Mouse (Mus musculus): ENCODE data around the gene Slc35f1.

Slc35f1 gene

DNA sequence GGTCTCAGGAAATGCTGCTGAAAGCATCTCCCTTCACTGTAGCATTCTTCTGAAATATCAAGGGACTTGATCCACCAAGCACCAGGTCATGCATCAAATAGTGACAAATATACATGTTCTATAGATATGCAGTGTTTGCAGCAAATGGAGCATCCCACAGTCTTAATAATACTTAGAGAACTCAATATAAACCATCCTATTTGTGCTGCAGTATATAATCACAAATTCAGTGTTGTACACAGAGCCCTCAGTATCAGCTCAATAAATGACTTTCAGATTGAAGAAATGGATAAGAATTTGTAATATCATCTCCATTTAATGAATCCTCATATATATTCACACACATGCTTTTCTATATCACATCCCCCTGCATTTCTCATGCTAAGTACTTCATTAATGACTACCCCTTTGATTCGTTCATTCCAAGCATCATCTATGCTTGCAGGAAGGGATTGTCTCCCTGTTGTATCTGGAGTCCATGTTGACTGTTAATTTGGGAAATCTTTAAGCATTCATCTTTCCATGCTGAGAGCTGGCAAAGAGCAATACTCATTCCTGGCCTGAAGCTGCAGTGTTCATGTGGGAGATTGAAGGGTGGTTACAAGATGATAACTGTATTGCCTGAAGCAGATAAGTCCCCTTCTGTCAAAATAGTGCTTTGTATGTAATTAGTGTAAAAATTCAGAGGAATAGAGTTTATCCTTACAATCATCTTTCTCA is 249.9 kb downstream of the Slc35f1 start:
- DNase-seq, result no peak

DNA sequence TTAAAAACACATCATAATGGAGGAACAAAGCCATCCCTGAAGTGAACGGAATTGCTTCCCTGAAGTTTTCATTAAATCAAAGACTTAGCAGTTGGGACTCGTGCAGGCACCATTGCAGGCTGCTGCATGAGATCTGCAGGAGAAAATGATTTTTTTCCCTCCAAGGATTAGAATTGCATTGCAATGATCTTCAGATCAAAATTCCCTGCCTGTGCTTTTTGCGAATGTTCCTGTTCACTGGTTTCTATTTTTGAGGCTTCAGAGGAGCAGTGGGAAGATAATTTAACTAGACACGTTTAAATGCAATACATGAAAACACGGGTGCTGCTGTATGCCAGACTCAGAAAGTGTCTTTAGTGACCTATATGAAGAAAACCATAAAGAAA is 250.5 kb downstream of the Slc35f1 start:
- DNase-seq, result no peak

DNA sequence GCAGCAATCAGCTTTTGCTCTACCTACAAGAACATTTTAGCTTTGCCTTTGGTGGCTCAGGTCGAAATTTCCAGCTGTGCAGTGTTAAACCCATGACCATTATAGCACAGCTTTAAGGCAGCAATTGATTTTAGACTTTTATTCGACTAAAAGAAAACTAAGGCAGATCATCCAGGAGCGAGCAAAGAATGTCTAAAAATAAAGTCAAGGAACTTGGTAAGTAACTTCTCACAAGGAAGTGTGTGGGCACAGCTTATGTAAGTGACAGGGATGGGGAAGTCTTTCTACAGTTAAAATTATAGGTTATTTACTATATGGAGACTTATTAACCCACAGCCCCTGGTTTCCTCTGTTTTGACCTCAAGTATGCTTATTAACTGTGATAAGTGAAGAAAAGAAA is 262.2 kb downstream of the Slc35f1 start:
- no peak for DNase-seq

DNA sequence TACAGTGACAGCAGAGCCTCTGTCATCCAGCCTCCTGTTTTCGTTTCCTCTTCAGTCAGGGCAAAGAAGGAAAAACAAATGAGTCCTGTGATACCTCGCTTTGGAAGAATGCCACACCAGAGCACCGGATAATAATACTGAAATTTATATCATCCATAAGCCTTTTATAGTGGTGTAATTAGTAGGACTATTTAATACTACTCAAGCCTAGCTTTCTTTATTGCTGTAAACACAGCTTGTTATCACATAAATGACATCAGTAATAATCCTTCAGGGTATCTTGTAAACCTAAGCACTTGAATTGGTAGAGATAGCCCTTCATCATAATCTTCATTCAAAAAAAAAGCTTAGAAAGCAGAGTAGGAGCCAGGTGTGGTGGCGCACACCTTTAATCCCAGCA is 266.4 kb downstream of the Slc35f1 start:
- no peak for DNase-seq

DNA sequence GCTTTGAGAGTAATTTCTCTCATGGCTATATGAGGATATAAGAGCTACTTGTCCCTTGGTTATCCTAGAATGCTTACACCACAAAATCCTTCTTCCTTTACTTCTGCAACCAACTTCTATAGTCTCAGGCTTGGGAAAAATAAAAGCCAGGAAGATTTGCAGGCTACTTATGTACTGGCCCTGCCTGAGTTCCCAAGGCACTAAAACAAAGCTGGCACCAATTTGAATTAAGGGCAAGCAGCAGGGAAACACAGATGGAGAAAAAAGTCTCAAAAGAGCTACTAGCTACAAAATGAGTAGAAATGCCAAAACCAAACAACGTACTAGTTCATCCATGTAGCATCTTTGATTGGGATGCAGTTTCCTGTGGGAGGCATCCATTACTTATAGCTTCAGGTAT is 288.9 kb downstream of the Slc35f1 start:
- no peak for DNase-seq

DNA sequence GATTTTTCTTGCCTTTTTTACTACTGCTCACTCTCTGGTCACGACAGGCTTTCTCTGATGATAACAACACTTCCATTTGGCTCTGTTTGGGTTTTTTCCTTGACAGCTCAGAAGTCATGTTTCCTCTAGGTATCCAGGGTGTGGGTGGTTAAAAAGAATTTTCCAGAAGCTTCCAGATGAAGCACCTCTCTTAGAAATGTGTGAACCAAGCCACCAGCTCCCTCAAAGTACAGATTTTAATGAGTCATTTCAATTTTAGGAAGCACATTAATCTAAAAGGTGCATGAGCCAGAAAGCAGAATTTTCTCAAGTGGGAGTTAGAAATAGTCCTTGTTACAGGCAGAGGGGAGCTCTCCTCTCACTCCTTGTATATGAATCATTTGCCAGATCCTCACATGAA is 292.5 kb downstream of the Slc35f1 start:
- DNase-seq, result no peak

DNA sequence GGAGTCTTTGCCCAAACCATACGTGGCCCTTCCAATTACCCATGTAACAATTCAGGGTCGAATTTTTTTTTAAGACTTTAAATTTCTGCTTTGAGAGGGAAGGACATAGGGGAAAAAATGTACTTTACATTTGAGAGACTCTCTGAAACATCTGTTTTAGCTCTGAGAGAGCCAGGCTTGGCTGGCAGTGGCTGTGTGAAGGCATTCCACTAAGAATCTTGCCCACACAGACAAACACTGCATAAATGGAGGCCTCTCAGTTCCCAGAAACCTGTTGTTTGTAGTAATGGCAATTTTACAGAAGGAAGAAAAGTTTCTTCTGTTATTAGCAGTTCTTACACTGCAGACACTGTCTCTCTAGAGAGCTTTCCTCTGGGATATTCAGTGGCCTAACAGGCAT is 301.9 kb downstream of the Slc35f1 start:
- DNase-seq, result no peak

DNA sequence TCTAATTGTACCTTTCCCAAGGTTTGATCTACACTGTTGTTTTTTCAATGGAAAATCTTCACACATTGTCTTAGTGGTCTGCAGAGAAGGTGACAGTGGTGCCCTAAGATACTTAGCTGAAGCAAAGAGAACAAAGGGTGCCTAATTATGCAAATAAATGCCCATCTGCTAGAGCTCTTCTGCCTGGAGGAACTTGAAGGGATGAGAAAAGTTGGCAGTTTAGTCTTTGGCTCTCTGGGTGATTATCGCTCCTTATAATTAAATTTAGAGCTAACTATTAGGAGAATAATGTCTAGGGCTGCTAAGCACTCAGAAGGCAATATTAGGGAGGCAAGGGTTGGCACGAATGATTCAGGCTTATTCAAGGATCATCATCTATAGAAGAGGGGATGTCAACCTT is 306.6 kb downstream of the Slc35f1 start:
- DNase-seq, result no peak

DNA sequence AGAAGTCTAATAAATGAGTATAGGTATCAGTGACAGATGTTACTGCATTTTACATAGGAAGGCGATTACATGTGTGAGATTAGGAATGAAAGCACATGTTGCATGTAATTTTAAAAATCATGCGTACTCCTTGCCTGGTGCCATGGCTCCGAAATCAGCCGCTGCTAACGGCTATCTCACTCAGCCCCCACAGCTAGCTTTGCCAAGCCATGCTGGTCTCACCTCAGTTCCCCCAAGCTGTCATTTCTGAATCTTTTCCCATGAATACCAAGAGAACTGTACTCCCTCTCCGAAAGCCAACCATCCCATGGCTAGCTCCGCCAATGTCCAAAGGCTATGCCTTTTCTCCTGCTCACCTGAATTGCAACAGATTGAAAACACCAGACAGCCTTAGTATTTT is 310.8 kb downstream of the Slc35f1 start:
- DNase-seq, result no peak

DNA sequence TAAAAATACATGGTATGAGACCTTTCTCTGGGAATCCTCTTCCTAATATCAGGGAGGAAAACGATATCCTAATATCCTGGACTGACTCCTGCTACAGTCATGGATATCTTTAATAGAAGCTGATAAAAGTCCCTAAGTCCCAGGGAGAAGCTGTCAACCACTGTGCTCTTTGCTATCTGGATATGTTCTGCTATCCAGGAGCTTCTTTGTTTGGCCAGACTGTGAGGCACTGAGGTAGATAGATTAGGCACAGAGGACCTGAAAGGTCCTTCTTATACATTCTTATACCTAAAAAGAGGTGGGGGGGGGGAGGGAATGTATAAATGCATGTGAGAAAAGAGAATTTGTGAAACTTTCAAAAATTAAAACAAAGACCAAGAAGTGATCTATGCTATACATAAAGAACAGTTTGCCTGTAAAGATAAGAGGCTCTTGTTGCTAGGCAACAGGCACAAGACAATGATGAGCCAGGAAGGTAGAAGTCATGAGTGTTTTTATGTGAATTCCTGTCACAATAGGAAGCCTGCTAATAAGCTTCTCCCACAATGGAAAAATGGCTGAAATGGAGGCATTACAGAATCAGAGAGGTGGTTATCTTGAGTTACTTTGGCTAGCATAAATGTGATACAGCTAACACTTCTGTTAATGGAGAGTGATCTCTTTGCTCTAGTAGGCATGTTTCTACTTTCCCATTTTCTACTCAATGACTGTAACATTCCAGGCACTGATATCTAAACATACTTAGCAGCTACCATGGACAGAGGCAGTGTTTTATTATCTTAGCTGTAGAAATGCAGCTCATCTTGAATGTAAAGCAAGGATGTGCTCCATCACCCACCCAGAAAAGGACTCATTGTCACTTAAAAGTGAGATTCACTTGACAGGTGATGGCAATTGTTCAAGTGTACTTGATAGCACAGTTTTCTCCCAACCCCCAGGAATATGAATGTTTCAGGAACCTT is 316.2 kb downstream of the Slc35f1 start:
- DNase-seq, result no peak

DNA sequence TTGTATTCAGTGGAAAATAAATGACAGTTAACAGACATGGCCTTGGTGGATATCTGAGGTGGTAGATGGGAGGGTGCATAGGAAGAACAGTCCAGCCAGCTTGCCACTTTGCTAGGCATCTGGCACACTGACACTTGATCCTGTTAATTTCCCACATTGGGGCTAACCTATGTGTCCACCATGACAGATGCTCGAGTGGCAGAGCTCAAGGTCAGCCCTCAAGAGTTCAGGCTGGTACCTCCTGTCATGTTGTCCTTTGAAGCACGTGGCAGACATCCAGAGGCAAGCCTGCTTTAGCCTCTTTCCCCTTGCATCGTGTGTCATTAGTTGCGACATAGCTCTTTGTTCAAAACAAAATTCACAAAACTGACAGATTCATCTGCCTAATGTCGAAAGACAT is 323.5 kb downstream of the Slc35f1 start:
- no peak for DNase-seq

DNA sequence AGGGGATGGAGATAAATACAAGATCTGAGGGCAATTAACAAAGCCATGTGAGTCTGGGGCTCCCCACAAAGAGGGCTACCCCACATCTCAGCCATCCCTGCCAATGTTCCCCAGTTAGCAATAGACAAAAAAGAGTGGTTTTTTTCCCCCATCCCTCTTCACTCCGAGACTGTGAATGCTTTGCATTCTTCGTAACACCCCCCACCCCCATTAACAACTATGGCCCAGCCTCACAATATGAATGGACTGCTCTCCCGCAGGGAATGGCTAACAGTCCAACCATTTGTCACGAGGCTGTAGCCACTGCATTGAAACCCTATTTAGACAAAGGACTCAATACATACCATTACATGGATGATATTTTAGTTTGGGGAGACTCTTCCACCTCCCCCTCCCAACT is 338.1 kb downstream of the Slc35f1 start:
- DNase-seq, result no peak

DNA sequence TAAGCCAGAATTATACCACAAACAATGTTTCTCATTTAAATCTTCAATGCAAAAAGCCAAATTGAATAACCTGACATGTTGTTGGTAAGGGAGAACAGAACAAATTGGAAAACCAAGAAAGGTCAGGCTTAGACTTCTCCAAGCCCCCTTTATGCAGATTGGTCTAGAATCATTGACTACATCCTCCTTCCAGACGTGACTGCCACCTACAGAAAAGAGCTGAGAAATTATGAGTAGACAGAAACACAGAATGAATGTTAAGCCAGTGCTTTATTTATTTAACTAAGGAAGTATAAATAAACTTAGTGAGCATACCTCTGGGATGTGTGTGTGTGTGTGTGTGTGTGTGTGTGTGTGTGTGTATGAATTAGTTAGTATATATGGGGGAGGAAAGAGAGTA is 344.9 kb downstream of the Slc35f1 start:
- DNase-seq, result no peak

DNA sequence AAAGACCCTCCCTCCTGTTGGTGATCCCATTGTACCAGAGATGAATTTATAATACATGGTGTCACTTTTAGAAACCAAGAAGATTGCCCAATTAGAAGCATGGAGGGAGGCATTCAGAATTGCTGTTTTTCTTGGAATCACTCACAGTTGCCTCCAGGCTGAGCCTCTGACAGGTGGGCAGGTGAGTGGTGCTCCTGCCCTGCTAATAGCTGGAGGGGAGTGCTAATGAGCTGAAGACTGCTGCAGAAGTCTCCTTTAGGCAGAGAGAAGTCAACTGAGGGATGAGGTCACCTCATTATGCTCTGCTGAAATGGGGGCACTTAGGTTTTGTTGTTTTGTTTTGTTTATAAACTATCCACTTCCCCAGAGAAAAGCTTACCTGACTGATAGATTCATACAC is 355.6 kb downstream of the Slc35f1 start:
- DNase-seq, result no peak

DNA sequence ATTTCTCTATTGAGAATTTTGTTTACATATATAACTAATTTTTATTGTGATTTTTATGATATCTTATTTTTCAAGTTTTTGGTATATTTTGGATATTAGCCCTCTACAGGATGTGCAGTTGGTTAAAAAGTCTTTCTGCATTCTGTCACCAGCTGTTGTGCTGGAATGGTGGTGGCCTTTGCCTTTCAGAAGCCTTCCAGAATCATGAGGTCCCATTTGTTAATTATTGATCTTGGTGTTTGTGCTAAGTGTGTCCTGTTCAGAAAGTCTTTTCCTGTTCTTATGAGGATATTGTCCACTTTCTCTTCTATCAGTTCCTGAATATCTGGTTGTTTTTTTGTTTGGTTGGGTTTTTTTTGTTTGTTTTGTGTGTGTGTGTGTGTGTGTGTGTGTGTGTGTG is 362.2 kb downstream of the Slc35f1 start:
- DNase-seq, result no peak

DNA sequence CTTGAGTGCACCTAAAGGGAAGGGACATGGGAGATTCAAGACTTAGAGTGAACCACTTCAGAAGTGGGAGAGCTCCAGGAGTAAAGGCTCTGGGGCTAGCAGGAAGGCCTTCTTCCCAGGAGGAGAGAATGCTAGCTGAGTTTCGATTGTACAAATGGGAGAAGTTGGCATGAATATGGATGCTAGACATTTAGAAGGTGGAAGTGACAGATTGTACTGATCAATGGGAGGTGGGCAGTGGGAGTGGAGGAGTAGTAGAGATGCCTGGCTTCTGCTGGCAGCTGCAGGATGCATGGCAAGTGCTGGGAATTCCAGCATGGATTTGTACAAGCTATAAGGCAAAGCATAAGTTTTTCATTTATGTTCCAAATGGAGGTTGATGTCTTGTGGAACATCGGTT is 370.4 kb downstream of the Slc35f1 start:
- no peak for DNase-seq

DNA sequence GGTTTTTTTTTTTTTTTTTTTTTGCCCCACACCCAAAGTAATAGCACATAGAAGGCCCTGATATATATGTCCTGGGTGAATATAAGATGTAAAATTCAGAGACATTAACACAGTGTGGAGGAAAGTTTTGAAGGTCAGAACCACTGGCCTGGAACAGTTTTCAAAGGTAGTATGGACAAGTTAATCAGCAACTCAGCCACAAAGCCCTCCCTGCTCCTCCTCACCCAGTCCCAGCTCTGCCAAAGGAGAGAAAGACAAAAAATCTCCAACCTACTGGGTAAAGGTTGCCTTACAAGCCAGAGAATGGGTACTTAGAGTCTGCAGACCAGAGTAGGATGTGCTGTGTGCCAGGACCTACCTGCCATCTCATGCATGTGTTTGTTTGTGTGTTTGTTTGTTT is 372.4 kb downstream of the Slc35f1 start:
- DNase-seq, result no peak

DNA sequence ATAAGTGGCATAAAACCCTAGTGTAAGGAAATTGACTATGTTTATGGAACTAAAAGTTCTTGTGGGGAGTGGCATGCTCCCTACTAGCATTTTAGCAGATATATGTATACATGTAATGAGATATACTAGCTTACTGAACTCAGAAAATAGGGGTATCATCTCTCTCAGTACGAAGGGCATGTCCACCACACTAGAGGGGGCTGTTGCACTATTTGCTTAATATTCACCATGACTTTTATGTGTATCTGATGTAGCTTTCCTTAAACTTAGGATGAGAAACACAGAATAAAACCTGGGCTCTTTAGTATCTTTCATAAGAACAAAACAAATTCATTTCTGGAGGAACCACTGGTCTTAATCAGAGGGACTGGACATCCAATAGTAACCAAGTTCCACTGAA is 397.5 kb downstream of the Slc35f1 start:
- DNase-seq, result no peak

DNA sequence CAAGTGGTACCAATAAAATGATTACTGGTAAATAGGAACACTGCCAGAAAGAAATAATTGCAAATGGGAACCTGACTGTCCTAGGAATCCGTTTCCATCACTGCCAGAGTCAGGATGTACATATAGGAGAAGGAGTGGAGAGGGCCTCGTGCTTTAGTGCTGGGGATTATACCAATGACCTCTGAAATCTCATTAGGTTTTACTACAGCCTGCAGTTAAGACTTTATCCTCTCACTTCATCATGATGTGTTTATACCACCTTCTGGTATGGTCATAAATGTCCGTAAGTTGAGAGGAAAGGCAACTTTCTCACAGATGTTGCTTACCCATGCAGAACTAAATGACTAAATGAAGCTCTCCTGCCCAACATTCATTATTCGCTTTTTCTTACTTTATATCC is 401.2 kb downstream of the Slc35f1 start:
- DNase-seq, result no peak

DNA sequence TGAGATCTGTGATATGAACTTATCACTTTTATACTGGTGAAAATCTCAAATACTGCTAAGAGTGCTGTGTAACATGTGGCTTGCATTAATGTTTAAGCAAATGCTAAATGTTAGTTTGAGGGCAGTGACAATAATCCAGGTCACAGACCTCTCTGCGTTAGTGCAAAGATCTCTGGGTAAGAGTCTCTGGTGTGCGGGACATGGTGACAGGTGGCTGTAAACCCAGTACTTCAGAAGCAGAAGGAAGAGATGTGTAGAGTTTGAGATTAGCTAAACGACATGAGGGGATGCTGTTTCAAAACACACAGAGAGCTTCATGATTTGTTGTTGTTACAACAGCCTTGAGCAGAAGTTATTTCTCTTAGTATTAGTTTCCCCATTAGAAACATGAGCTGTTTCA is 406.1 kb downstream of the Slc35f1 start:
- DNase-seq, result no peak

DNA sequence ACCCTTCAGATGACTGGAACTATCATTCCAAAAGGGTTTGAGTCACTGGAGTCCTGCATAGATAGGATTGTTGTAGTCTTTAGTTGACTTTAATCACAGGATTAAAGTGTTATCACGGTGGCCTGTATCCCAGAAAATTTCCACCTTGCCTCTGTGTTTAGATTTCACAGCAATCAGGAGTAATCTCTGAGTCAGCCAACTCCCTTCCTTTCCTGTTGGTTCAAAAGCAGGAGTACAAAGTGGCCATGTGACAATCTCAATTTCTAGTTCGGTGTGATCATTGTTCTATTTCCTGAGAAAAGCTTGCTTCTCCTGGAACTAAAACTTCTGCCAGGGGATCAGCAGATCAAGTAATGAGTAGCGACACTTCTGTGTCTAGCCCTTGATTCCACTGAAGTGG is 410.5 kb downstream of the Slc35f1 start:
- DNase-seq, result no peak

DNA sequence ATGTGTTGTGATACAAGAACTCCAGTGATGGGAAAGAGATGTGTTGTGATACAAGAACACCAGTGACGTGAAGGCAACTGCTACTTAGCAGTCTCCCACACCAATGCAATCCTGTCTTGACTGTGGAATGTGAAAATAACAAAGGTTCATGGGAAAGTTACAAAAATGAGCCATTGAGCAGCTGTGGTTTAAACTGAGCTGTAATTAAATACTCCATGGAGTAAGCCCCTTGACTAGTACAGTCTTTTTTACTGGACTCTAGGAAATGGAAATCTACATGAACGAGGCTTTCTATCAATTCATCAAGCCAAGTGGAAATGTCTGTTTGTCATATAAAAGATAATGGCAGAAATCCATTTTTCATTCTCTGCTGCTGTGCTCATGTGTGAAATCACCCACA is 411.1 kb downstream of the Slc35f1 start:
- no peak for DNase-seq

DNA sequence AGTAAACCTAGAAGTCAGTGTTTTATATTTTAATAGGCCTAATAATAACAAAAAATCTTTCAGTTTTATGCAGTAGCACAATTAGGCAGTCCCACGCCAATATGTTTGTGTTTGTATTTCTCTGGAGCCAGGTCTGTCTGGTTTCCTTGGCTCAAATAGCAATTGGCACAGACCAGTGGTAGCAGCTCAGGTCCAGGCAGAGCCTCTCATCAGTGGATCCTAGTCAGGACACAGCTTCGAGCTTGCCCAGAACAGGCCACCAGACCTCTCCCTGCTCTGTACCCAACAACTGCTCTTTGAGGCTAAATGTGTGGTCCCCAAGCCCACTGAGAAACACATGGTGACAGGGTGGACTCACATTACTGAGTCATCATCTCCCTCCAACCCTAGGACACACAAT is 412.1 kb downstream of the Slc35f1 start:
- no peak for DNase-seq

DNA sequence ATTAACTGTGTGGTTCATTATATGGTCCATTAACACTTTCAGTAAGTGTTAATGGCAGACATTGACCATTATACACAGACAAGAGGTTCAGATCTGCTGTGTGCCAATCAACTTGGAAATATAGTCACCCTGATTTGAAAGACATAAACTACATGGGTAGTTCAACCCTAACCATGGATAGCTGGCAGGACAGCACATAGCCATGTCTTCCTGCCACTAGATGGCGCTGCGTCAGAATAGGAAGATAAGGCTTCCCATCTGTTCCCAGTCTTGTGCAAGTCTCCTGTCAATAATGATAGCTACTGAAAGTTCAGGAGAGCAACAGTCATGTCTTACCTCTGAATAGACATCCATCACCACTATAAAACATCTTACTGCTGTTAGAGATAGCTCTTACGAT is 424.7 kb downstream of the Slc35f1 start:
- peak; percentile 20 for DNase-seq
